Mouse (Mus musculus) liver, adult 2 months (tissue): ENCODE measurements around the gene Lpar2. TPM values are rescaled to one million over a fixed set of nuclear protein-coding genes. Genes with fewer than 3 reads are reported as not detected.
A peak's percentile ranks its signal among the peaks of the same experiment; 100 is the strongest.

Experiments used
- DNase-seq: peaks from one replicate; pipeline ENCODE4 v3.0.0-alpha.2; 2011; ENCODE audit warnings: low read depth, low spot score; ENCODE audit errors: extremely low read depth
- H3K27ac ChIP-seq: fragments of 200-500 bp; replicated peaks from 2 replicates; pipeline ENCODE4 v1.5.1; 2012; ENCODE audit warnings: low read depth, mild to moderate bottlenecking, control low read depth, inconsistent platforms, low read length; ENCODE audit not compliant: insufficient read depth
- H3K27me3 ChIP-seq: fragments of 200-500 bp; 2 replicates; pipeline ENCODE4 v1.6.1; 2012; ENCODE audit warnings: mild to moderate bottlenecking, moderate library complexity, low read length, inconsistent platforms; ENCODE audit not compliant: control insufficient read depth, insufficient read depth
- H3K36me3 ChIP-seq: fragments of 200-500 bp; 2 replicates; pipeline ENCODE4 v1.6.1; 2012; ENCODE audit warnings: low read length, inconsistent platforms; ENCODE audit not compliant: control insufficient read depth, insufficient read depth
- H3K4me1 ChIP-seq: fragments of 200-500 bp; 2 replicates; pipeline ENCODE4 v1.6.1; 2011; ENCODE audit warnings: low read length; ENCODE audit not compliant: control insufficient read depth, insufficient read depth
- H3K4me3 ChIP-seq: fragments of 200-500 bp; 2 replicates; pipeline ENCODE4 v1.5.1; 2011; ENCODE audit warnings: low read depth, mild to moderate bottlenecking, control low read depth, low read length, moderate library complexity; ENCODE audit not compliant: insufficient read depth
- H3K79me2 ChIP-seq: fragments of 200-500 bp; 2 replicates; pipeline ENCODE4 v1.6.1; 2012; ENCODE audit warnings: inconsistent platforms, mild to moderate bottlenecking, low read length, moderate library complexity; ENCODE audit not compliant: control insufficient read depth, insufficient read depth
- H3K9ac ChIP-seq: fragments of 200-500 bp; 2 replicates; pipeline ENCODE4 v1.6.1; 2012; ENCODE audit warnings: low read depth, mild to moderate bottlenecking, control low read depth, inconsistent platforms, low read length
- CTCF ChIP-seq: fragments of 200-500 bp; IDR thresholded peaks from 2 replicates; pipeline ENCODE4 v1.5.1; 2011; ENCODE audit warnings: low read depth, low read length, control low read depth
- POLR2A ChIP-seq: fragments of 200-500 bp; IDR thresholded peaks from 2 replicates; pipeline ENCODE4 v1.6.1; 2011; ENCODE audit warnings: low read length, control low read depth; ENCODE audit not compliant: insufficient read depth; ENCODE audit errors: extremely low read depth
- WGBS: fragments of 180-500 bp; shearing (Covaris S2); methylation state at CpG from one replicate; pipeline ENCODE4 v1.1.7; 2018; 5-methylcytosine and 5-hydroxymethylcytosine counted together
- polyA plus RNA-seq: library from polyadenylated mRNA; depleted of rRNA; stranded (reverse); fragments of >200 nt; gene quantifications from 2 replicates; pipeline ENCODE4 v1.2.3, GENCODE M21; 2012
- total RNA-seq: library from RNA; depleted of rRNA; stranded (reverse); fragments of >200 nt; gene quantifications from 2 replicates; pipeline ENCODE4 v1.2.3, GENCODE M21; 2014

The Lpar2 gene
- total and polyA plus RNA-seq, 2 experiments: 0.18 to 0.77 TPM

GRCm38 (mm10) chr8:69815396-69815795, 6.8 kb upstream of the Lpar2 start:
- peaks cover 1% of the 10 kb centered on the region; the same call in 1 of the 2 replicates for H3K36me3 ChIP-seq
- no peak for TF ChIP-seq CTCF
- no peak for TF ChIP-seq POLR2A

GRCm38 (mm10) chr8:69820466-69820865, 1.8 kb upstream of the Lpar2 start:
- Histone ChIP-seq H3K36me3 (no peaks in the 10 kb centered on the region), H3K27ac (no peak overlapping the region), H3K9ac (no peak overlapping the region), H3K79me2 (no peaks in the 10 kb centered on the region), H3K27me3 (no peaks in the 10 kb centered on the region), H3K4me3 (no peak overlapping the region), H3K4me1 (peaks cover 6% of the 10 kb centered on the region; the same call in 1 of the 2 replicates)
- 66% methylated on average over 9 of the region's 9 CpGs for WGBS
- TF ChIP-seq POLR2A (no peak), CTCF (no peak)
- no peak for DNase-seq

More at GRCm38 (mm10) chr8:69815396-69815795, 6.8 kb upstream of the Lpar2 start:
- no peak for DNase-seq
- Histone ChIP-seq H3K27ac (no peak overlapping the region), H3K4me1 (no peaks in the 10 kb centered on the region), H3K27me3 (no peaks in the 10 kb centered on the region), H3K4me3 (no peak overlapping the region), H3K9ac (no peak overlapping the region), H3K79me2 (no peaks in the 10 kb centered on the region)
- WGBS: 74% methylated on average over 4 of the region's 4 CpGs

- peaks cover 6% of the 10 kb centered on the region; the same call in 1 of the 2 replicates for H3K4me1 ChIP-seq
- no peaks in the 10 kb centered on the region for H3K79me2 ChIP-seq
- H3K27ac ChIP-seq: no peak overlapping the region
- no peaks in the 10 kb centered on the region for H3K27me3 ChIP-seq
- peak overlapping the region; percentile 80 for H3K9ac ChIP-seq
- H3K36me3 ChIP-seq: no peaks in the 10 kb centered on the region
- TF ChIP-seq CTCF (no peak), POLR2A (no peak)
- DNase-seq: no peak
- peak overlapping the region; percentile 82 for H3K4me3 ChIP-seq
- 4% methylated on average over 17 of the region's 22 CpGs for WGBS
These were observed 251 bp upstream of the Lpar2 start for GRCm38 (mm10) chr8:69821971-69822385.

- H3K9ac ChIP-seq: no peak overlapping the region
- H3K27ac ChIP-seq: no peak overlapping the region
- H3K4me1 ChIP-seq: peaks cover 6% of the 10 kb centered on the region; the same call in 1 of the 2 replicates
- no peaks in the 10 kb centered on the region for H3K79me2 ChIP-seq
- H3K27me3 ChIP-seq: no peaks in the 10 kb centered on the region
- H3K4me3 ChIP-seq: no peak overlapping the region
- no peak for TF ChIP-seq POLR2A
- TF ChIP-seq CTCF: no peak
- no peaks in the 10 kb centered on the region for H3K36me3 ChIP-seq
- no peak for DNase-seq
- WGBS: 92% methylated on average over 12 of the region's 12 CpGs
These were observed 4.1 kb downstream of the Lpar2 start for GRCm38 (mm10) chr8:69826371-69826770.

- Histone ChIP-seq H3K9ac (peak within 1 kb of the TSS; percentile 73), H3K4me3 (peak within 1 kb of the TSS; percentile 74), H3K27ac (no peak within 1 kb of the TSS), H3K36me3 (no peaks in the 10 kb centered on the region), H3K4me1 (peaks cover 9% of the 10 kb centered on the region), H3K27me3 (no peaks in the 10 kb centered on the region), H3K79me2 (no peaks in the 10 kb centered on the region)
- DNase-seq: peak; percentile 54
- no peak for TF ChIP-seq CTCF
- no peak for TF ChIP-seq POLR2A
- WGBS: 2% methylated on average over 38 of the region's 38 CpGs
These were observed 10.1 kb downstream of the Lpar2 start, which contains the start of gene Pbx4 for GRCm38 (mm10) chr8:69832298-69832853. Pbx4 (plus strand) TSS chr8:69832491.

GRCm38 (mm10) chr8:69837057-69837682, 14.9 kb downstream of the Lpar2 start:
- TF ChIP-seq CTCF: no peak
- TF ChIP-seq POLR2A: no peak
- WGBS: 36% methylated on average over 8 of the region's 8 CpGs
- no peaks in the 10 kb centered on the region for H3K27me3 ChIP-seq

More at GRCm38 (mm10) chr8:69837057-69837682, 14.9 kb downstream of the Lpar2 start:
- Histone ChIP-seq H3K27ac (peak overlapping the region; percentile 73), H3K9ac (no peak overlapping the region), H3K36me3 (no peaks in the 10 kb centered on the region), H3K4me1 (peaks cover 13% of the 10 kb centered on the region), H3K79me2 (no peaks in the 10 kb centered on the region), H3K4me3 (no peak overlapping the region)
- DNase-seq: peak; percentile 92
